Mouse (Mus musculus) forelimb bud, embryonic 11.5 days (tissue): ENCODE results near the gene Diras1.

Experiments
- DNase-seq: peaks from one replicate; pipeline ENCODE4 v3.0.0-alpha.2; 2012; ENCODE audit warnings: low read depth, low spot score

The Diras1 gene

GRCm38 (mm10) chr10:81029031-81029430 is 3.6 kb upstream of the Diras1 start:
- DNase-seq: no peak

- DNase-seq: no peak
Observed at GRCm38 (mm10) chr10:81028219-81028618, 2.8 kb upstream of the Diras1 start.

GRCm38 (mm10) chr10:81027331-81027730 is 1.9 kb upstream of the Diras1 start:
- DNase-seq: no peak

- no peak for DNase-seq
Observed at GRCm38 (mm10) chr10:81026857-81027256, 1.4 kb upstream of the Diras1 start.

- DNase-seq: no peak
Observed at GRCm38 (mm10) chr10:81025047-81025621, 328 bp downstream of the Diras1 start.

GRCm38 (mm10) chr10:81024346-81024937 is 1.0 kb downstream of the Diras1 start:
- DNase-seq: no peak

GRCm38 (mm10) chr10:81022744-81023143 is 2.7 kb downstream of the Diras1 start:
- DNase-seq: no peak

GRCm38 (mm10) chr10:81021547-81022110 is 3.8 kb downstream of the Diras1 start:
- no peak for DNase-seq

- DNase-seq: no peak
Observed at GRCm38 (mm10) chr10:81020207-81020606, 5.3 kb downstream of the Diras1 start.

- no peak for DNase-seq
Observed at GRCm38 (mm10) chr10:81019687-81020086, 5.8 kb downstream of the Diras1 start.

GRCm38 (mm10) chr10:81018326-81018725 is 7.1 kb downstream of the Diras1 start:
- DNase-seq: peak; percentile 28

GRCm38 (mm10) chr10:81016645-81017044 is 8.8 kb downstream of the Diras1 start:
- peak; percentile 54 for DNase-seq

GRCm38 (mm10) chr10:81015666-81016065 is 9.8 kb downstream of the Diras1 start:
- DNase-seq: no peak

GRCm38 (mm10) chr10:81014393-81015384 is 10.8 kb downstream of the Diras1 start, which contains the start of gene Gng7:
Gene Gng7, minus strand, starts transcription at chr10:81014945.
- DNase-seq: peak; percentile 96

- DNase-seq: no peak
Observed at GRCm38 (mm10) chr10:81010851-81011250, 14.6 kb downstream of the Diras1 start.

- DNase-seq: no peak
Observed at GRCm38 (mm10) chr10:81007240-81007639, 18.2 kb downstream of the Diras1 start.

GRCm38 (mm10) chr10:81006005-81006677 is 19.3 kb downstream of the Diras1 start:
- DNase-seq: no peak

GRCm38 (mm10) chr10:81001161-81001560 is 24.3 kb downstream of the Diras1 start:
- no peak for DNase-seq

GRCm38 (mm10) chr10:81000197-81001062 is 25.0 kb downstream of the Diras1 start:
- DNase-seq: no peak
